Mouse (Mus musculus): ENCODE measurements around the gene Ppp1r14d. TPM values are rescaled to one million over a fixed set of nuclear protein-coding genes. Genes with fewer than 3 reads are reported as not detected.

The Ppp1r14d gene
- not detected in 2 replicates for polyA plus RNA-seq (2015; fragmentation: Nextera tagmentation; extraction: Ambion mirVana)

DNA sequence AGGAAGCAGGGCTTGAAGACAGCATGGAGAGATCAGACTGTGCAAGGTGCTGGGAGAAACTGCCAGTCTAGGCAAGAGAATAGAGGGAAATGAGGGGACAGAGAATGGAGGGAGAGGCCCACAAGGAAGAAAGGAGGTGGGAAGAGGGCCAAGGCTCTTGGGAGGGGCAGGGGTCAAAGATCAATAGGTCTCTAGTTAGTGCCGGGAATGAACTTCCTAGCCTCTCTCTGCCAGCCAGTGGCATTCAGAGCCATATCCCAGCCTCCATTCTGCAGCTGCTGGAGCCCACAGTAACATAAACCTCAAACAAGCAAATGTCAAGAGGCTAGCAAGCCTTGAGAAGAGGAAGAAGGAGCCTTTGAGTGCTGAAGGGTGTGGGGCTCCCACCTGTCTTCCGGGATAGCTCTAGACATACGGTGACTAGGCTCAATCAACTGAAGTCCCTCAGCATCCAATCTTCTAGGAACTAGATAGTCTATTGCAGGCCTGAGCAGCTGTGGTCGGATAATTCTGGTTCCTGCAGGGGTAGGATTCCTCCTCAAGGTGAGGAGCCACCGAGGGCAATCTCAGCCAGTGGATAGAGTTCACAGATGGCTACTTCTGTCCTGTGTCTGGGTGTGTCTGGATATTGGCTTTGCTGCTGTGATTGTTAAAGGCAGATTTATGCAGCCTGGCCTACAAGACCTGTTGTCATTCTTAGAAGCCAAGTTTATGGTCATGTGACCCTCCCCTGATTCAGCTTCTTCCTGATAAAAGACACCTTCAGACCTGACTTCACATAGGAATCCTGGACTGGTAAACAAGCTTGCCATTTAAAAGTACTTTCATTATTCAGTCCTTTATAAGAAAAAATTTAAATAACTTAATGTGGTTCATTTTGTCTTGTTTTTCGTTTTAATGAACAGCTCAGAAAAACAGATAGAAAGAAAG is at the start of gene Ppp1r14d:
Ppp1r14d (minus strand) TSS at position 132 of the 930 bp plus-strand sequence.

GRCm38 (mm10) chr2:119270643-119271331 is 41.1 kb upstream of the Ppp1r14d start, which contains the start of gene Rhov:
Gene Rhov, minus strand, starts transcription at chr2:119271272.

GRCm38 (mm10) chr2:119237210-119237870 is 7.6 kb upstream of the Ppp1r14d start, which contains the start of gene Spint1:
Gene Spint1, plus strand, starts transcription at chr2:119237362.

GRCm38 (mm10) chr2:119208344-119209175 is 21.1 kb downstream of the Ppp1r14d start, which contains the start of the genes Zfyve19 and Dnajc17:
Gene Zfyve19, plus strand, starts transcription at chr2:119208617.
Gene Dnajc17, minus strand, starts transcription at chr2:119208795.

GRCm38 (mm10) chr2:119173991-119174651 is 55.6 kb downstream of the Ppp1r14d start, which contains the start of gene Gm14137:
Gene Gm14137, plus strand, starts transcription at chr2:119174509.

Other genes with a start within 250 kb of the Ppp1r14d start
- 17.0 and 19.2 TPM in 2 replicates for gene Ccdc32, start 200.5 kb downstream of the Ppp1r14d start, polyA plus RNA-seq (2015; fragmentation: Nextera tagmentation; extraction: Ambion mirVana)
- gene Rpusd2, start 195.1 kb downstream of the Ppp1r14d start, polyA plus RNA-seq (2015; fragmentation: Nextera tagmentation; extraction: Ambion mirVana) = 3.6 and 4.3 TPM in 2 replicates
- 12.5 and 14.6 TPM in 2 replicates for gene Knl1, start 182.8 kb downstream of the Ppp1r14d start, polyA plus RNA-seq (2015; fragmentation: Nextera tagmentation; extraction: Ambion mirVana)
- 5.4 and 6.2 TPM in 2 replicates for gene Rad51, start 117.1 kb downstream of the Ppp1r14d start, polyA plus RNA-seq (2015; fragmentation: Nextera tagmentation; extraction: Ambion mirVana)
- gene Rmdn3, start 72.9 kb downstream of the Ppp1r14d start, polyA plus RNA-seq (2015; fragmentation: Nextera tagmentation; extraction: Ambion mirVana) = 10.1 and 15.4 TPM in 2 replicates
- 2.1 and 3.2 TPM in 2 replicates for gene Gchfr, start 62.1 kb downstream of the Ppp1r14d start, polyA plus RNA-seq (2015; fragmentation: Nextera tagmentation; extraction: Ambion mirVana)
- gene Gm14137, start 55.4 kb downstream of the Ppp1r14d start, polyA plus RNA-seq (2015; fragmentation: Nextera tagmentation; extraction: Ambion mirVana) = 0.13 and 0.45 TPM in 2 replicates
- 26.1 and 27.9 TPM in 2 replicates for gene Zfyve19, start 21.3 kb downstream of the Ppp1r14d start, polyA plus RNA-seq (2015; fragmentation: Nextera tagmentation; extraction: Ambion mirVana)
- 10.9 and 15.0 TPM in 2 replicates for gene Dnajc17, start 21.1 kb downstream of the Ppp1r14d start, polyA plus RNA-seq (2015; fragmentation: Nextera tagmentation; extraction: Ambion mirVana)
- gene Spint1, start 7.5 kb upstream of the Ppp1r14d start, polyA plus RNA-seq (2015; fragmentation: Nextera tagmentation; extraction: Ambion mirVana) = 0.08 and 0.63 TPM in 2 replicates
- gene Rhov, start 41.4 kb upstream of the Ppp1r14d start, polyA plus RNA-seq (2015; fragmentation: Nextera tagmentation; extraction: Ambion mirVana) = 0.88 TPM in 1 of 2 replicates, not detected in the other
- 7.4 and 7.5 TPM in 2 replicates for gene Vps18, start 58.8 kb upstream of the Ppp1r14d start, polyA plus RNA-seq (2015; fragmentation: Nextera tagmentation; extraction: Ambion mirVana)
- gene Dll4, start 95.9 kb upstream of the Ppp1r14d start, polyA plus RNA-seq (2015; fragmentation: Nextera tagmentation; extraction: Ambion mirVana) = 4.8 and 5.1 TPM in 2 replicates
- 0.12 and 1.0 TPM in 2 replicates for gene Chac1, start 121.3 kb upstream of the Ppp1r14d start, polyA plus RNA-seq (2015; fragmentation: Nextera tagmentation; extraction: Ambion mirVana)
- gene Ino80, start 247.8 kb upstream of the Ppp1r14d start, polyA plus RNA-seq (2015; fragmentation: Nextera tagmentation; extraction: Ambion mirVana) = 1.8 and 2.5 TPM in 2 replicates

All from skeletal muscle tissue, postnatal 0 days (tissue).